Mouse (Mus musculus) stomach, postnatal 0 days (tissue): ENCODE measurements at regions not wholly inside any gene's neighbourhood (a gene's known extent, or its start where the extent isn't known, plus 50 kb on each side); places are given as distances from the start of the nearest gene placed in this dataset.

Experiments
- CTCF ChIP-seq: IDR thresholded peaks from 2 replicates; pipeline ENCODE4 v1.5.1; 2016; ENCODE audit warnings: antibody characterized with exemption, low read depth, mild to moderate bottlenecking, moderate library complexity
- EP300 ChIP-seq: optimal IDR thresholded peaks from 2 replicates; pipeline ENCODE3; 2016; ENCODE audit warnings: antibody characterized with exemption

DNA sequence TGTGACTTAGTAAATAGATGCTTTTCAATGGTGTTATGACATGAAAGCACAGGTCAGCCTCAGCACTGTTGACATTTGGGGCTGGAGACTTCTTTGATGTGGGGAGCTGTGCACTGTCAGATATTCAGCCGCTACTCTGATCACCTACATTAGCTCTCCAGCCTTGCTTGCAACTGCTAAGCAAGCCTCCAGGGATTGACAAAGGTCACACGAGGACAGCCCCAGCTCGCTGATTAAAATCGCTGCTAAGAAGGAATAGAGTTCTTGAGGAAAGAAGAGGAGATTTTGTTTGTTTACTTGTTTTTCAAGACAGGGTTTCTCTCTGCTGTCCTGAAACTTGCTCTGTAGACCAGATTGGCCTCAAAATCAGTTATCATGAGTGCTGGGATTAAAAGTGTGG lies 126.8 kb upstream of the Zfp706 start:
- TF ChIP-seq CTCF = no peak
- no peak for TF ChIP-seq EP300
